Mouse (Mus musculus) gastrocnemius, postnatal 14 days (tissue): Measurements from ENCODE around the gene Abca5. TPM values are rescaled to one million over a fixed set of nuclear protein-coding genes. Genes with fewer than 3 reads are reported as not detected.
A peak's percentile ranks its signal among the peaks of the same experiment; 100 is the strongest.
"Not testable (repeated sequence)": the region's sequence is repeated elsewhere in the genome, so short reads cannot be mapped to it uniquely, and the experiment has no call there.

Experiments used
- DNase-seq: peaks from one replicate; pipeline ENCODE4 v3.0.0; 2021; ENCODE audit warnings: mixed read lengths
- intact Hi-C: fragments of 180-260 bp; cut with DNase I; formaldehyde crosslinking; loops from one replicate; pipeline ENCODE4 v1.15.1; 2025; ENCODE audit warnings: low total_unique reads
- long read RNA-seq, 2 experiments: library from polyadenylated mRNA; stranded (forward); transcript quantifications; one replicate each; pipeline ENCODE4 v2.0.0; 2021
- total RNA-seq, 2 experiments: library from RNA; stranded (reverse); gene quantifications; 2 replicates each; pipeline ENCODE4 v1.2.3; 2021

Gene Abca5
- 10 to 100 TPM; 11.8 to 12.3 TPM for total RNA-seq
- long read RNA-seq, experiment 1, partial matches to known transcripts = 1 of 1 reads
- long read RNA-seq, experiment 1, other reads (novel, unspliced or antisense) = 0 of 1 reads
- long read RNA-seq, experiment 2, partial matches to known transcripts = 0 of 2 reads
- long read RNA-seq, experiment 2, other reads (novel, unspliced or antisense) = 2 of 2 reads

GRCm38 (mm10) chr11:110337289-110338245 lies at the start of gene Abca5:
Abca5 (minus strand) TSS chr11:110337716.
- intact Hi-C loops = no loop called here
- DNase-seq = peak; percentile 90

- DNase-seq = no peak
- intact Hi-C loops = no loop called here
These were observed 48.0 kb upstream of the Abca5 start for GRCm38 (mm10) chr11:110385487-110385886.

GRCm38 (mm10) chr11:110380310-110380668 lies 42.8 kb upstream of the Abca5 start:
- intact Hi-C loops = no loop called here

GRCm38 (mm10) chr11:110379661-110380309 lies 42.3 kb upstream of the Abca5 start:
- intact Hi-C loops = no loop called here
- peak; percentile 67 for DNase-seq

More at GRCm38 (mm10) chr11:110380310-110380668, 42.8 kb upstream of the Abca5 start:
- DNase-seq = no peak

- intact Hi-C loops = no loop called here
These were observed 36.5 kb upstream of the Abca5 start for GRCm38 (mm10) chr11:110374036-110374435.

GRCm38 (mm10) chr11:110372266-110372954 lies 34.9 kb upstream of the Abca5 start:
- intact Hi-C loops = no loop called here
- no peak for DNase-seq

More at GRCm38 (mm10) chr11:110374036-110374435, 36.5 kb upstream of the Abca5 start:
- DNase-seq = no peak

- DNase-seq = no peak
- intact Hi-C loops = no loop called here
These were observed 34.3 kb upstream of the Abca5 start for GRCm38 (mm10) chr11:110371827-110372226.

GRCm38 (mm10) chr11:110369312-110370019 lies 31.9 kb upstream of the Abca5 start:
- intact Hi-C loops = loop anchor here (5.0 kb wide), 1 partner anchor 123 kb away; no protein-coding TSS in a partner anchor
- DNase-seq = no peak

GRCm38 (mm10) chr11:110367638-110368037 lies 30.1 kb upstream of the Abca5 start:
- DNase-seq = no peak
- intact Hi-C loops = loop anchor here (5.0 kb wide), 1 partner anchor 125 kb away; no protein-coding TSS in a partner anchor

- intact Hi-C loops = loop anchor here (5.0 kb wide), 1 partner anchor 125 kb away; no protein-coding TSS in a partner anchor
- DNase-seq = no peak
These were observed 29.4 kb upstream of the Abca5 start for GRCm38 (mm10) chr11:110366902-110367301.

GRCm38 (mm10) chr11:110365016-110365415 lies 27.5 kb upstream of the Abca5 start:
- intact Hi-C loops = loop anchor here (5.0 kb wide), 1 partner anchor 127 kb away; no protein-coding TSS in a partner anchor
- peak; percentile 47 for DNase-seq

- intact Hi-C loops = no loop called here
- DNase-seq = no peak
These were observed 20.4 kb upstream of the Abca5 start for GRCm38 (mm10) chr11:110357756-110358551.

GRCm38 (mm10) chr11:110355131-110355530 lies 17.6 kb upstream of the Abca5 start:
- DNase-seq, intact Hi-C loops: not testable (repeated sequence)

GRCm38 (mm10) chr11:110354261-110354660 lies 16.7 kb upstream of the Abca5 start:
- DNase-seq = no peak
- intact Hi-C loops = no loop called here

- intact Hi-C loops = no loop called here
- DNase-seq = no peak
These were observed 10.7 kb upstream of the Abca5 start for GRCm38 (mm10) chr11:110348170-110348569.

- intact Hi-C loops = no loop called here
- DNase-seq = no peak
These were observed 10.3 kb upstream of the Abca5 start for GRCm38 (mm10) chr11:110347768-110348167.

GRCm38 (mm10) chr11:110336814-110337288 lies 665 bp downstream of the Abca5 start:
- peak; percentile 16 for DNase-seq
- intact Hi-C loops = no loop called here

- intact Hi-C loops = no loop called here
- peak; percentile 5 for DNase-seq
These were observed 7.4 kb downstream of the Abca5 start for GRCm38 (mm10) chr11:110330093-110330492.
